Mouse (Mus musculus): Measurements from ENCODE around the gene Acacb.

The Acacb gene

GRCm38 (mm10) chr5:114299883-114300610 lies 153.7 kb downstream of the Acacb start:
- in situ Hi-C loops (cut with MseI, MboI), result loop anchor here (10.0 kb wide), 2 partner anchors 55 to 105 kb away; no protein-coding TSS in a partner anchor

All from mouse trophoblast stem cell (cell line).